Mouse (Mus musculus): Measurements from ENCODE around the gene Ppp5c.
"Not testable (repeated sequence)": the region's sequence is repeated elsewhere in the genome, so short reads cannot be mapped to it uniquely, and the experiment has no call there.

Ppp5c gene

DNA sequence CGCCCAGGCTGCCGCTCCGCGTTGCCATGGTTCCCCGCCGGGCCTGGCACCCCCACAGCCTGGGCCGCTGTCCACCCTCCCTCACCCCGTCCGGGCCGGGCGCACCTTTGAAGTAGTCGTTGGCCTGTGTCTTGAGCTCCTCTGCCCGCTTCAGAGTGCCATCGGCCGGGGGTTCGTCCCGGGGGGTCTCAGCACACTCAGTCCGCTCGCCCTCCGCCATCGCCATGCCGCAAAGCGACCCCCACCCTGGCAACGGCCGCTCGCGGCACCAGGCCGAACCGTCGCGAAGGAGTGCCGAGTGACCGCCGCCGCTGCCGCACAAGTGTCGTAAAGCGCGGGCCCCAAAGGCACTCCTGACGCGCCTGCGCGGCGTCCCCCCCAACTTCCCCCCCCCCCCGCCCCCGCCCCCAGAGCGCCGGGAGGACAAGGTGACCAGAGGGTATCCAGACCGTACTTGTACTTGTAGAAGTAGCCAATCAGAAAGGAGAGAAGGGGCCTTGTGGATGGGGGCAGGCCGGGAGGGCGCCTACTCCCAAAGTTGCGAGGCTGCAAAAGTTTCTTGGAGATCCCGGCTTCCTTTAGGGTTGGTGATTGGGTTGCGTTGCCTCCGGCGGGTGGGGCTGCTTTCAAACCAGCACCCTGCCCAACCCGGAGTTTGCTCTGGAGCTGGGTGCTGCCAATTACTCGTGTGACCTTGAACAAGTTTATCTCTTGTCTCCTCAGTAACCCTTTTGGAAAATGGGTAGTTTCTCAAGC lies at the start of gene Ppp5c:
TSS of gene Ppp5c (minus strand) at position 337 of the 756 bp plus-strand sequence.
- DNase-seq: peak; percentile 87 to 89

- DNase-seq: peak in 1 of 2 experiments; percentile 43
Measured at GRCm38 (mm10) chr7:17076542-17076941, 48.8 kb upstream of the Ppp5c start.

DNA sequence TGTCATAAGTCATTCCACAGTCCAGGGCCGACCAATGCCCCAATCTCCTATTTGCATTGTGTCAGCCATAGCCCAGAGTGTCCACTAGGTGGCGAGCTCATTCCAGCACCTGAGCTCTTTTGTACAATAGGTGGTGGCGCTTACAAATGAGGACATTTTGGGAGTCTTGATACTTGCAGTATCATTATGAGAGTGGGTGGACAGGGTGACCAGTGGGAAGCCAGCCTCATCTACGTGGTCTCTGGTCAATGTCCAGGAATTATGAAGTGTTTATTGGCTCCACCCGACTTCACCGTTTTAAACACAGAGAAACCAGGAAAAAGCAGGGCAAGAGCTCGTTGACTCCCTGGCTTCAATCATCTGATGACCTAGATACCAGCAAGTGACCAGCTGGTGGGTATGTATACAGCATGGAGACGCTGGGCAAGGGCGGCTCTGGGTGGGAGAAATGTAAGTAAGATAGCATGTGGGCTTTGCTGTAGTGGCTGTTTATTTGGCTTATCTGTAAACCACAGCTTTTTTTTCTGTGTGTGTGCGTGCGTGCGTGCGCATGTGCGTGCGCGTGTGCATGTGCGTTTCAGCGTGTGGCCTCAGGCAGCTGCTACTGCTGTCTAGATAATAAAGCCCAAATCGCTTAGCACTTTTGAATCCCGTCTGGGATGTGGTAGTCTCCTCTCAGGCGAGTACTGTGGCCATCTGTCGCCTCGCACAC lies 46.3 kb upstream of the Ppp5c start, which contains the start of gene Psg16:
TSS of gene Psg16 (plus strand) at position 137 of the 712 bp plus-strand sequence.
- DNase-seq: peak; percentile 87 to 93

DNA sequence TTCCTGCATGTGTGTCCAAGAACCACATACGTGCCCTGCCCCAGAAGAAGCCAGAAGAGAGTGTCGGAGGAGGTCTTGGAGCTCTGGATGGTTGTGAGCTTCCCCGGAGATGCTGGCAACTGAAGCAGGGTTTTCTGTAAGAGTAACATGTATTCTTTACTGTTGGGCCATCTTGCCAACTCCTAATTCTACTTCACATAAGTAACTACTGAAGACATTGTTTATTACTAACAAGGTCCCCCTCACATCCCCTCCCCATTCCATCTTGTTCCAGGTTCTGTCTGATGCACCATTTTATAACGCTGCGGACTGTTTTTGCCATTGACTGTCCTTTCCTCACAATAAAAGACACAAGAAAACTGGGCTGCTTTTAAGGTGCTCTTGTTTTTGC lies 45.8 kb upstream of the Ppp5c start:
- DNase-seq: no peak

GRCm38 (mm10) chr7:17067651-17068050 lies 39.9 kb upstream of the Ppp5c start:
- DNase-seq: not testable (repeated sequence)

- DNase-seq: no peak
Measured at GRCm38 (mm10) chr7:17067000-17067399, 39.3 kb upstream of the Ppp5c start.

DNA sequence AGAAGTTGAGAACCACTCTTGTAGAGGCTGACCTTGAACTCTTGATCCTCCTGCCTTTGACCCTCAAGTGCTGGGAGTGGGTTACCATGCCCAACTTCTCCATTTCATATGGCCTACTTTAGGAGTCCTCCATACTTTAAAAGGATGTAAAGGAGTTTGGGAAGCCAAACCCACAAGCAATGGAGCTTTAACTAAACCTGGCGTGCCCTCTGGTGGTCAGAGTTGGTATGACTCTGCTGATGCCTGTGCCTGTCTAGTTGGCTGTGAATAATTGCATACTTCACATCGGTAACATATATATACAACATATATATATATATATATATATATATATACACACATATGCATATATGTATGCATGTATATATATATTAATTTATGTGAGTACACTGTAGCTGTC lies 38.7 kb upstream of the Ppp5c start:
- DNase-seq: peak; percentile 89 to 96

DNA sequence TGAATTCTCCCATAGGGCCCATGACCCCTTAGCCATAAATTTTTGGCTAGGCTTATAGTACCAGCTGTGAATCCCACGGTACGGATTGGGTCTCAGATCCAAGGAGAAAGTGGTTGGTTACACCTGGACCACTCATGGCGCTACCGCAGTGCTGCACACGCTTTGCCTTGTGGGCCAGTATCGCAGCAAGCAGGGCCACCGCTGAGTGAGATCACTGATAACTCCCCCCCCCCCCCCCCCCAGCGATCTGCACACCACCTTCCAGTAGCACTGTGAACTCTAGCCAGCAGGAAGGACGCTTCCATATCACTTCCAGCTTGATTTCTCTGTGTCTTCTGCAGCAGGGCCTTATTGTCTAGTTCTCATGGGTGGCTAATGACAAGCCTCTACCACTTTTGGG lies 37.9 kb upstream of the Ppp5c start:
- DNase-seq: no peak

DNA sequence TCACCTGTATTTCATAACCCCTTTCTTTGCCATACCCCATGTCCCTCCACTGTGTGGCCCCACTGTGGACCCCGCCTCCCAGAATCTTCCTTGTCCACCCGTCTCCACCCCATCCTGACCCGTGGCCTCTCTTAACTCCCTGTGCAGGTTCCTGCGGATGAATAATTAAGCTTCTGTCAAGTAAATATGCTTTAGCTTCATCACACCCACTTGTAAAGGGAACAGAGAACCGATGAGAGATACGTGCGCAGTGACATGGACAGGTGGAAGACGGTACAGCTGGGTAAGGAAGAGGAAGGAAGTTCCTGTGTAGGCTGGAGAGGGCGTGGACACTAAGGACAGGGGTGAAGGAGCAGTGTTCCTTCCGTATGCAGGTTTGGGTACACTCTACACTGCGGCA lies 35.1 kb upstream of the Ppp5c start:
- no peak for DNase-seq

- DNase-seq: no peak
Measured at GRCm38 (mm10) chr7:17062389-17062788, 34.7 kb upstream of the Ppp5c start, which contains the start of gene Hif3a. Gene Hif3a, minus strand, starts transcription at chr7:17062427.

- peak; percentile 41 to 42 for DNase-seq
Measured at GRCm38 (mm10) chr7:17060782-17061605, 33.3 kb upstream of the Ppp5c start.

DNA sequence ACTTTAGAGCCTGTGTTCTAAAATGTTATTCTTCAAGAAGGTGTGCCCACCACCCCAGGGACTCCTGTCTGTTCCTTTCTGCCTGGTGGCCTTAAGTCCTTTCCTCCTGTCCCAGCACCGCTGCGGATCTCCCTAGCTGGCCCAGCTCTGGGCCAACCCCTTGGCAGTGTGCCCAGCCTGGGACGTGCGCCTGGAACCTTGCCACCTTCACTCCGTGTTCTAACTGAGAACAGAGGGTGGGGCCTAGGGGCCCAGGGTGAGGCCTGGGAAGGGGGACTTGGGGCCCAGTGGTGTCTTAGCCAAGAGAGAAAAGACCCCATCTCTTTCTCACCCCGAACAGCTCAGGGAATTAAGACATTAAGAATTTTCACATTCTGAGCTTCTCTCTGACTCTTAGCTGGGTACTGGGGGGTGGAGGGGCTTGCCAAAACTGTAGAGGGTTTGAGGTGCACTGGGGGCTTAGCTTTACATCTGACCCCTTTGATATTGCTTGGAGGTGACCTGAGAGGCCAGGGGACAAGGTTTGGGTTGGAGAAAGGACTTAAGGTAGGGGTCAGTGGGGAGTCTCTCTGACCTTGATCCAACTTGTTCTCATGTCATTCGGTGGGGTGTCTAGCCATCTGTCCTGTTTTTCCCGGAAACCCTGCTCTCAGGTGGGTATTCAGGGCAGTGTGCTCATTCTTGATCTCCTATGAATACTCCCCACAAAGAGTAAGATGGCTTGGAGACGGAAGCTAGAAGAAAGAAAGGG lies 32.5 kb upstream of the Ppp5c start:
- peak; percentile 93 for DNase-seq

DNA sequence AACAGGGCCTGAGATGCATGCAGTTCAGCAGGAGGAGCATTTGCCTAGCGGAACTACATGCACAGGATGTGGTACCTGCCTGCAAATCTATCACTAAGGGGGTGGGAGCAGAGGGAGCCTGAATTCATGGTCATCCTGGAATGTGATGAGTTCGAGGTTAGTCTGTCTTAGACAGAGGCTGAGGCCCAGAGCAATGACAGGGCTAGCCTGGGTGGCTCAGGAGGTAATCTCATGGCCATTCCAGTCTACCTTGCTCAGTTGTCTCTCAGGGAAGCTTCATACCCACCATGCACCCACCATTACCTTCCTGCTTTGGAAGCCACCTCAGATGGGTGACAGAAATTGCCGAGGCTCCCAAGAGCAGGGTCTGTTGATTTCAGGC lies 31.7 kb upstream of the Ppp5c start:
- DNase-seq: peak in 1 of 2 experiments; percentile 19

GRCm38 (mm10) chr7:17058816-17059462 lies 31.2 kb upstream of the Ppp5c start:
- peak in 1 of 2 experiments; percentile 22 for DNase-seq

GRCm38 (mm10) chr7:17058071-17058689 lies 30.5 kb upstream of the Ppp5c start:
- peak; percentile 36 to 43 for DNase-seq

GRCm38 (mm10) chr7:17056601-17057523 lies 29.1 kb upstream of the Ppp5c start:
- peak in 1 of 2 experiments; percentile 34 for DNase-seq

DNA sequence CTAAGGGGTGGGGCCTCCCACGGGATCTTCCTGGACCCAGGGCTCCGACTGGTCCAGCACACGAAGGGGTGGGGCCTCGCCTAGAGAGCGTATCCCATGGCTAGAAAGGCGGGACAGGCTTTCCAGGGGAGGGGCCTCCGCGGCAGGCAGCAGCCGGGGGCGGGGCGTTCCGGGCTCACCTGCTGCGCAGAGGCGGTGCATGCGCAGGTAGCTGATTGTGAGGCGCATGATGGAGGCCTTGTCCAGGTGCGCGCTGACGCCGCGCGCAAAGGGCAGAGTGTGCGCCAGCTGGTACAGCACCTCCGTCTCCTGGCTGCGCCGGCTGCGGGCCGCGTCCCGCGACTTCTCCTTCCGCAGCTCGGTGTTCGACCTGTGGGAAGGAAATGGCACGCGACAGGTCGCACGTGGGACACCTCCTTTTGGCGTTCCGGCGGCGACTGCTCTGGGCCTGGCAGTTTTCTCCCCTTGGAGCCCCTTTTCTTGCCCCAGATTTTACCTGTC lies 28.4 kb upstream of the Ppp5c start:
- DNase-seq: peak; percentile 86 to 91

DNA sequence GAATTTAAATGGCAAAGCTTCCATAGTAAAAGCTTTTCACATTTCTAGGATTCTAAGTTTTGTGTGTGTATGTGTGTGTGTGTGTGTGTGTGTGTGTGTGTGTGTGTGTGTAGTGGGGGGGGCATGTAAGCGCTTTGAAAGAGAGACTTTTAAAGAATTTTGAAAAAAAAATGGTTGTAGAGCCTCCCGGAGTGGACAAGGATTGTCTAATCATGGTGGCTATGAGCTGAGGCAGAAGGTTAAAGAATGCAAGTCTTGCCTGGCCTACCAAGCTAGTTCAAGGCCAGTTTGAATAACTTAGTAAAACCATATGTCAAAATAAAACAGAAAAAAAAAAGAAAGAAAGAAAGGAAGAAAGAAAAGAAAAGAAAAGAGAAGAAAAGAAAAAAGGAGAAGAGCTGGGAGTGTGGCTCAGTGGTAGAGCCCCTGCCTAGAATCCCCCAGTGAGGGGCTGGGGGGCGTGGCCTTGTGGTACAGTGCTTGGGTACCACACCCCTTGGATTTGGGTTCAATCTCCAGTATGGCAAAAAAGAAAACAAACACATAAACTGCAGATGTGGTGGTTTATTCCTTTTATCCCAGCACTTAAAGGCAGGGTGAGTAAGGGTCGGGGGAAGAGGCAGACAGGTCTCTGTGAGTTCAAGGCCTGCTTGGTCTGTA lies 27.7 kb upstream of the Ppp5c start:
- DNase-seq: no peak

DNA sequence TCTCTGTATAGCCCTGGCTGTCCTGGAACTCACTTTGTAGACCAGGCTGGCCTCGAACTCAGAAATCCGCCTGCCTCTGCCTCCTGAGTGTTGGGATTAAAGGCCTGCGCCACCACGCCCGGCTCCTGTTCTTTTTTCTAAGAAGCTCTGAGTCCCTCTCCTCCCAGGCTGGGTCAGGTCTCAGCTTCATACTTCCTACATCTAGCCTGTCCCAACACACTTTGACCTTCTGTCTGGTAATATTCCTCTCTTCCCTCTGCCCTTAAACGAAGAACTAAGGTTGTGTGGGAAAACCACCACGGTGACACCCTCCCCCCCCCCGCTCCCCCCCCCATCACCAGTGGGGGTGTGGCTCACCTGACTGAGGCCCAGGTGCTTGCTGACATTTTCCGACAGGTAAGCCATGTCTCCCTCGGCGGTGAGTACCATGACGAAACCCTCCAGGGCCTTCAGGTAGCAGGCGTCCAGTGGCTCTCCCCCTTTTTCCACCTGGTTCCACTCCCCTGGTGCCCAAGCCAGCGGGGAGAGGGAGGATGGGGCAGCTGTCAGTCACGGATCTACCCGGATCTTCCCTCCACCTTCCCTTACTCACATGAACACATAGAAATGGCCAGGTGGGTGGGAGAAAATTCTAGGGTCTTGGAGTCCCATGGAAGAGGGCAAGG lies 26.7 kb upstream of the Ppp5c start:
- no peak for DNase-seq
